Mouse (Mus musculus) embryonic facial prominence, embryonic 15.5 days (tissue): ENCODE measurements around the gene Nudt22. TPM values are rescaled to one million over a fixed set of nuclear protein-coding genes. Genes with fewer than 3 reads are reported as not detected.

Source experiments
- ATAC-seq: fragments of 200-750 bp; cut with Nextera tagmentation; 2 replicates; pipeline ENCODE4 v1.8.0; 2017; ENCODE audit warnings: low read depth, moderate TSS enrichment; ENCODE audit not compliant: insufficient number of reproducible peaks, low FRiP score, low TSS enrichment
- H3K27ac ChIP-seq: fragments of 300-500 bp; sonication (generic); replicated peaks from 2 replicates; pipeline ENCODE4 v1.5.1; 2015; ENCODE audit warnings: mild to moderate bottlenecking, inconsistent platforms
- H3K27me3 ChIP-seq: fragments of 300-500 bp; sonication (generic); 2 replicates; pipeline ENCODE4 v1.6.1; 2015; ENCODE audit warnings: inconsistent platforms
- H3K36me3 ChIP-seq: fragments of 300-500 bp; sonication (generic); 2 replicates; pipeline ENCODE4 v1.6.1; 2015; ENCODE audit warnings: mild to moderate bottlenecking, inconsistent platforms
- H3K4me1 ChIP-seq: fragments of 300-500 bp; sonication (generic); 2 replicates; pipeline ENCODE4 v1.6.1; 2015; ENCODE audit warnings: inconsistent platforms
- H3K4me2 ChIP-seq: fragments of 300-500 bp; sonication (generic); replicated peaks from 2 replicates; pipeline ENCODE4 v1.6.1; 2015; ENCODE audit warnings: mild to moderate bottlenecking, inconsistent platforms
- H3K4me3 ChIP-seq: fragments of 300-500 bp; sonication (generic); replicated peaks from 2 replicates; pipeline ENCODE4 v1.5.1; 2015; ENCODE audit warnings: mild to moderate bottlenecking, inconsistent platforms
- H3K9ac ChIP-seq: fragments of 300-500 bp; sonication (generic); 2 replicates; pipeline ENCODE4 v1.6.1; 2015; ENCODE audit warnings: inconsistent platforms
- H3K9me3 ChIP-seq: fragments of 300-500 bp; sonication (generic); replicated peaks from 2 replicates; pipeline ENCODE4 v1.6.1; 2016; ENCODE audit warnings: inconsistent platforms
- WGBS: fragments of 180-500 bp; shearing (Covaris S2); methylation state at CpG from one replicate; pipeline ENCODE4 v1.1.7; 2015; 5-methylcytosine and 5-hydroxymethylcytosine counted together
- polyA plus RNA-seq: library from polyadenylated mRNA; unstranded; fragments of >200 nt; fragmentation: Nextera tagmentation; extraction: Ambion mirVana; gene quantifications from 2 replicates; pipeline ENCODE4 v1.2.1, GENCODE M21; 2015

The Nudt22 gene
- polyA plus RNA-seq, 1 experiment from 2014 or later: 24.1 TPM

GRCm38 (mm10) chr19:6983621-6984020 is 12.3 kb downstream of the Nudt22 start:
- Histone ChIP-seq H3K27ac (no peak overlapping the region), H3K9me3 (no peaks in the 10 kb centered on the region), H3K9ac (no peak overlapping the region), H3K36me3 (peaks cover 32% of the 10 kb centered on the region), H3K4me2 (no peak overlapping the region), H3K27me3 (no peaks in the 10 kb centered on the region), H3K4me3 (no peak overlapping the region), H3K4me1 (peaks cover 40% of the 10 kb centered on the region)
- no peak for ATAC-seq
- 91% methylated on average over 5 of the region's 5 CpGs for WGBS

DNA sequence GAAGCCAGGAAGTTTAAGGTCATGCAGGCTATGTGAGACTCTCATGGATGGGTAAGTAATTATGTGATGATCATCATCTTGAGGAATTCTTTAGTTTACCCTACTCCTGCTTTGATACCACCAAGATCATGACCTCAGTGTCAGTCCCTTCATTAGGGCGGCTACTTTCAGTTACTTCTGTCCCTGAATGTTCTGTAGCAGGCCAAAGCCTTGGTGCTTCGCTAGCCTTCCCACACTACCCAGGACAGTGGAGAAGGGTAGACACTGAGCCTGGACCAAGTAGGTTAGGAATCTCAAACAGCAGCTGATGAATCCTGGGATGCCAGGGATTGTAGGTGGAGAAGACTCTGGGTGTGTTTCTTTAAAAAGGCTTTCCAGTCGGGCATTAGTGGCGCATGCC is 14.5 kb downstream of the Nudt22 start:
- peaks cover 49% of the 10 kb centered on the region for H3K4me1 ChIP-seq
- peak overlapping the region; percentile 71 for H3K4me3 ChIP-seq
- no peak for ATAC-seq
- H3K27me3 ChIP-seq: no peaks in the 10 kb centered on the region
- H3K4me2 ChIP-seq: no peak overlapping the region
- H3K27ac ChIP-seq: no peak overlapping the region
- H3K36me3 ChIP-seq: peaks cover 40% of the 10 kb centered on the region
- 87% methylated on average over 4 of the region's 4 CpGs for WGBS
- H3K9ac ChIP-seq: no peak overlapping the region
- H3K9me3 ChIP-seq: no peaks in the 10 kb centered on the region

DNA sequence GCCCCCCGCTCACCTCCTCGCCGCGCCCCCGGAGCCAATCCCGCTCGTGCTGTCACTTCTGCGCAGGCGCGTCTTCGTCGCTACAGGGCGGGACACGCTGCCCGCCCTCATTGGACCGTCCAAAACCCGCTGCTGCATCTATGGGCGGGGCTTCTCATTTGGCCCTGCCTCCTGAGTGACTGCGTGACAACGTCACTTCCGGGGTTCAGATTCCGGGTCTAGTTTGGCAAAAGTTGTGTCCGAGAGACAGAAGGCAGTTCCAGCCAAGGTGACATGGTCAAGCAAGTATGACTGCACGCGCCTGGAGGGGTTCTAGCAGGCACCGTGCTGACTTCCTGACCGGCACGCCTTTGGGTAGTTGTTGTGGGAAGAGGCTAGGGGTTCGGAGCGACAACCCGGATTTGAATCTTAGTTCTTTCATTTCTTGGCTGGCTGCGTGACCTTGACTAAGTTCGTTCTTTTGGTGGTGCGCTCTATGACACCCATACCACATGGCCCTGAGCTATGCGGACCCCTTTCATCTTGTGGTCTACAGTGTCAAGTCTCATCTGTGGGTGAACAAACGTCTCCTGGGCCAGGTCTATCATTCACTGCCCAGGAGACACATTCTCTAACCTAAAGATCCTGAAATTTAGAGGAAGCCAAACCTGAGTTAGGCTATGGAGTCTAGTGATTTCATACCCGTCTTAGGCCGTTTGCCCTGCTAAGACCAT is 15.4 kb downstream of the Nudt22 start, which contains the start of gene Fkbp2:
Fkbp2 (minus strand) TSS at position 121 of the 713 bp plus-strand sequence.
- peak within 1 kb of the TSS; percentile 96 for H3K27ac ChIP-seq
- H3K4me1 ChIP-seq: peaks cover 50% of the 10 kb centered on the region
- no peaks in the 10 kb centered on the region for H3K9me3 ChIP-seq
- peaks cover 38% of the 10 kb centered on the region for H3K36me3 ChIP-seq
- peak within 1 kb of the TSS; percentile 87 for H3K4me2 ChIP-seq
- no peaks in the 10 kb centered on the region for H3K27me3 ChIP-seq
- ATAC-seq: peak; percentile 90
- under 1% methylated on average over 38 of the region's 38 CpGs for WGBS
- H3K4me3 ChIP-seq: peak within 1 kb of the TSS; percentile 71
- peak within 1 kb of the TSS; percentile 76 for H3K9ac ChIP-seq

GRCm38 (mm10) chr19:6979486-6980380 is 16.2 kb downstream of the Nudt22 start:
- Histone ChIP-seq H3K27me3 (no peaks in the 10 kb centered on the region), H3K9me3 (no peaks in the 10 kb centered on the region), H3K4me3 (peak overlapping the region; percentile 71), H3K4me2 (peak overlapping the region; percentile 87), H3K4me1 (peaks cover 52% of the 10 kb centered on the region), H3K36me3 (peaks cover 30% of the 10 kb centered on the region), H3K27ac (peak overlapping the region; percentile 96), H3K9ac (peak overlapping the region; percentile 76)
- ATAC-seq: peak; percentile 93
- WGBS: under 1% methylated on average over 59 of the region's 59 CpGs

DNA sequence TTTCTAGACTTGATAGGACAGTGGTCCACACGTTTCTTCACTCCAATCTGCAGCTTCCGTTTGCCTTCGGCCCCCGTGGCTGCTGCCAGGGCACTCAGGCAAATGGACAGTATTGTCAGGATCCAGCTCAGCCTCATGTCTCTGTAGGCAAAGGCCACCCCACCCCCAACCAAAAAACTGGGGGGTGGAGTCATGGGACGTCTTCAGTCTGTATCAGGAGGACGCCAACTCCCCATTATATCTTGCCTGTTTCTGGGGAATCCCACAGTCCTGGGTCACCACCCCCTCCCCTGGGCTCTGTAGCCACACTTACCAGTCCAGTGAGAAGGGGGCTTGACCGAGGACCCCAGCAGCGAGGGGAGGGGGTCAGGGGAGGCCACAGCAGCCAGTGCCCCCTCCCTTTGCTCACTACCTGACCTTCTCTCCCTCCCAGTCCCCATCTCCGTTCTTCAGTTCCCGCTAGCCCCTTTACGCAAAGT is 16.9 kb downstream of the Nudt22 start:
- 10% methylated on average over 11 of the region's 11 CpGs for WGBS
- peaks cover 25% of the 10 kb centered on the region for H3K36me3 ChIP-seq
- H3K4me1 ChIP-seq: peaks cover 53% of the 10 kb centered on the region
- H3K27ac ChIP-seq: peak overlapping the region; percentile 81
- H3K4me2 ChIP-seq: peak overlapping the region; percentile 87
- no peaks in the 10 kb centered on the region for H3K9me3 ChIP-seq
- H3K9ac ChIP-seq: peak overlapping the region; percentile 76
- H3K4me3 ChIP-seq: peak overlapping the region; percentile 71
- ATAC-seq: no peak
- no peaks in the 10 kb centered on the region for H3K27me3 ChIP-seq

DNA sequence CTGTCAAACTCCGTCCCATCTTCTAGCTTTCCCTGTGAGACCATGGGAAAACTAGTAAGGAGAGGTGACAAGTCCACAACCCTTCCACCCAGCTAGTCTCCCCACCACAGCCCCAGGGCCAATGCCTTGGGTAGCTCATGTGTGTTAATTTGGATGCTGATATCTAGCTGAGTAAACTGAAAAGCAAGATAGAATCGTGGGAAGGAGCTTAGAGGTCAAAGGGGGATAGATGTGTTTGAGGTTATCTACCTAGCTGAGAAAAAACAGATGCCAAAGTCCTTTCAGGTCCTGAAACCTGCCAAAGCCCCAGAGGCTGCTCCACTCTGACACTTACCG is 17.3 kb downstream of the Nudt22 start:
- H3K27me3 ChIP-seq: no peaks in the 10 kb centered on the region
- peak overlapping the region; percentile 71 for H3K4me3 ChIP-seq
- no peaks in the 10 kb centered on the region for H3K9me3 ChIP-seq
- H3K9ac ChIP-seq: no peak overlapping the region
- ATAC-seq: no peak
- peak overlapping the region; percentile 87 for H3K4me2 ChIP-seq
- H3K4me1 ChIP-seq: peaks cover 57% of the 10 kb centered on the region
- peak overlapping the region; percentile 81 for H3K27ac ChIP-seq
- H3K36me3 ChIP-seq: peaks cover 21% of the 10 kb centered on the region
- 34% methylated on average over 3 of the region's 3 CpGs for WGBS

- H3K4me3 ChIP-seq: peak overlapping the region; percentile 71; the same call in 1 of the 2 replicates
- H3K9ac ChIP-seq: no peak overlapping the region
- peaks cover 57% of the 10 kb centered on the region for H3K4me1 ChIP-seq
- WGBS: 67% methylated on average over 13 of the region's 13 CpGs
- ATAC-seq: no peak
- peak overlapping the region; percentile 87; the same call in 1 of the 2 replicates for H3K4me2 ChIP-seq
- H3K27ac ChIP-seq: peak overlapping the region; percentile 41
- H3K9me3 ChIP-seq: no peaks in the 10 kb centered on the region
- H3K36me3 ChIP-seq: peaks cover 18% of the 10 kb centered on the region
- no peaks in the 10 kb centered on the region for H3K27me3 ChIP-seq
Measured at GRCm38 (mm10) chr19:6977759-6978638, 17.9 kb downstream of the Nudt22 start.

DNA sequence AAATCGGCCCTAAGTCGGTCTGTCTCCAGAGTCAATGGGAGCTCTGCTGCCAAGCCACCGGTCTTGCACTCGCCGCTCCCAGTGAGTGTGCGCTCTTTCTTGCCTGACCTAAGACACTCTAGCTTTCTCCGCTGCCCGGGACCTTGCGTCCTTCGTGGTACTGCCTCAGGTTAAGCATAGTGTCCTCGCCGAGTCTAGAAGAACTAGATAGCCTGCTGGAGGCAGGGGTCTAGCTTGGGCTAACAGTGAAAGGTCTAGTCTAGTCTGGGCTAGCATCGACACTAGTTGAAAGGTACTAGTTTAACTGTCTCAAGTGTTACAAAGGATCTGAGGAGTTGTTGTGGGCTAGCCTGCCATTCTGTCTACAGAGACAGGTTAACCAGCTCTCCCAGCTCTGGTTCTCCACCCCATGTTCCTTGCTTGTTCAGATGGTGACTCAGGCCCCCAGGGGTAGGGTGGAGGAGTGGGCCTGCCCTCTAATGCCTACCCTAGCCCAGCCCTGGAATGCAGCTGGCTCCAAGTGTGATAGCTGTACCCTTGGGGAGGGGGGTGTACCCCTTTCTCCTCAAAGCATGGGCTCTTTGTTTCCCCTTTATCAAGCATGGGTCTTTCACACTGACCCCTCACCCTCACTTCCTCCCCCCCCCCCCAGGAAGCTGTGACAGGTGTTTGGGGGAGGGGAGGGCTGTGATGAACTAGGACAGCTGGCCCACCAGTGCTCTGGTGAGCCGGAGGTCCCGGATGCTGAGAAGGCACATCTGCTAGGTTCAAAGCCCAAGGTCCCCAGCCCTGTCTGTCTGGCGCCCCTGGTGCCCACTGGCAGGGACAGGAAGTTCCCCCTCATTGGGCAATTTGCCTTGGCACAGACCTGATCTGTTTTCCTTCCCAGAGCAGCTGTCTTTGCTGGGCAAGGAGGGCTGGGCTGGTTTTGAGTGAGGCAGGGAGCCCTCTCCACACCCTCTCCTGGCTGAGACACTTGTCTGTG is 20.1 kb downstream of the Nudt22 start, which contains the start of gene Plcb3:
Plcb3 (minus strand) TSS at position 934 of the 985 bp plus-strand sequence.
- under 1% methylated on average over 16 of the region's 16 CpGs for WGBS
- H3K36me3 ChIP-seq: peaks cover 8% of the 10 kb centered on the region
- peak within 1 kb of the TSS; percentile 65 for H3K4me3 ChIP-seq
- H3K9ac ChIP-seq: peak within 1 kb of the TSS; percentile 66
- no peak for ATAC-seq
- H3K27ac ChIP-seq: peak within 1 kb of the TSS; percentile 91
- peaks cover 69% of the 10 kb centered on the region for H3K4me1 ChIP-seq
- H3K27me3 ChIP-seq: no peaks in the 10 kb centered on the region
- no peaks in the 10 kb centered on the region for H3K9me3 ChIP-seq
- peak within 1 kb of the TSS; percentile 76 for H3K4me2 ChIP-seq

- H3K36me3 ChIP-seq: peaks cover 8% of the 10 kb centered on the region
- no peaks in the 10 kb centered on the region for H3K9me3 ChIP-seq
- H3K27ac ChIP-seq: peak within 1 kb of the TSS; percentile 91
- peak within 1 kb of the TSS; percentile 76 for H3K4me2 ChIP-seq
- peak within 1 kb of the TSS; percentile 66 for H3K9ac ChIP-seq
- WGBS: under 1% methylated on average over 77 of the region's 84 CpGs
- peak within 1 kb of the TSS; percentile 65 for H3K4me3 ChIP-seq
- ATAC-seq: peak; percentile 73
- H3K4me1 ChIP-seq: peaks cover 79% of the 10 kb centered on the region
- no peaks in the 10 kb centered on the region for H3K27me3 ChIP-seq
Measured at GRCm38 (mm10) chr19:6974211-6975205, 21.4 kb downstream of the Nudt22 start, which contains the start of gene Ppp1r14b. Gene Ppp1r14b (plus strand): TSS chr19:6974968.
